Mouse (Mus musculus) embryonic facial prominence, embryonic 13.5 days (tissue): ENCODE data around the gene Nid1. TPM values are rescaled to one million over a fixed set of nuclear protein-coding genes. Genes with fewer than 3 reads are reported as not detected.
A peak's percentile ranks its signal among the peaks of the same experiment; 100 is the strongest.

Source experiments
- ATAC-seq: fragments of 200-750 bp; cut with Nextera tagmentation; 2 replicates; pipeline ENCODE4 v1.8.0; 2017; ENCODE audit warnings: low read depth; ENCODE audit not compliant: insufficient number of reproducible peaks, insufficient read depth, low FRiP score, low TSS enrichment
- H3K27ac ChIP-seq: fragments of 300-500 bp; sonication (generic); 2 replicates; pipeline ENCODE4 v1.5.1; 2015; ENCODE audit warnings: moderate library complexity, mild to moderate bottlenecking, inconsistent platforms
- H3K27me3 ChIP-seq: fragments of 300-500 bp; sonication (generic); 2 replicates; pipeline ENCODE4 v1.6.1; 2015; ENCODE audit warnings: mild to moderate bottlenecking, inconsistent platforms
- H3K36me3 ChIP-seq: fragments of 300-500 bp; sonication (generic); 2 replicates; pipeline ENCODE4 v1.6.1; 2015; ENCODE audit warnings: mild to moderate bottlenecking, inconsistent platforms
- H3K4me1 ChIP-seq: fragments of 300-500 bp; sonication (generic); 2 replicates; pipeline ENCODE4 v1.6.1; 2015; ENCODE audit warnings: inconsistent platforms
- H3K4me2 ChIP-seq: fragments of 300-500 bp; sonication (generic); 2 replicates; pipeline ENCODE4 v1.6.1; 2015; ENCODE audit warnings: moderate library complexity, mild to moderate bottlenecking, inconsistent platforms
- H3K4me3 ChIP-seq: fragments of 300-500 bp; sonication (generic); 2 replicates; pipeline ENCODE4 v1.5.1; 2015; ENCODE audit warnings: mild to moderate bottlenecking, inconsistent platforms
- H3K9ac ChIP-seq: fragments of 300-500 bp; sonication (generic); 2 replicates; pipeline ENCODE4 v1.6.1; 2015; ENCODE audit warnings: mild to moderate bottlenecking, inconsistent platforms
- H3K9me3 ChIP-seq: fragments of 300-500 bp; sonication (generic); 2 replicates; pipeline ENCODE4 v1.6.1; 2016; ENCODE audit warnings: inconsistent platforms
- WGBS: fragments of 180-500 bp; shearing (Covaris S2); methylation state at CpG from one replicate; pipeline ENCODE4 v1.1.7; 2015; ENCODE audit warnings: mixed read lengths; 5-methylcytosine and 5-hydroxymethylcytosine counted together
- polyA plus RNA-seq: library from polyadenylated mRNA; unstranded; fragments of >200 nt; fragmentation: Nextera tagmentation; extraction: Ambion mirVana; gene quantifications from 2 replicates; pipeline ENCODE4 v1.2.1, GENCODE M21; 2015

The Nid1 gene
- polyA plus RNA-seq, 1 experiment from 2014 or later: 45.8 TPM

DNA sequence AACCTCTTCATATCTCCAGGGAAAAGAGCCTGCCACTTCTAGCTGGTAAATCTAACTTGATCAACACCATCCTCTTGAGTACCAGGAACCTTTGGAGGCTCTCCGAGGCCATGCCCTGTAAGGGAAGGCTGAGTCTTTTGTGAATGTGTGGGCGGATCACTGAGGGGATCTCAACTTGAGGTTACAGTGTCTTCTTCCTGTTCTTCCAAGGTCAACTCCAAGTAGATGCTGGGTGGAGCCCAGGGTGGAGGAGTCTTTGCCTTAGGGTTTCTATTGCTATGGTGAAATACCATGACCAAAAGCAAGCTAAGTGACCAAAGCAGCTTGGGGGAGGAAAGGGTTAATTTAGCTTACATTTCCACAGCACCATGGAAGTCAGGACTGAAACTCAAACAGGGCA, 39.7 kb downstream of the Nid1 start:
- no peak overlapping the region for H3K4me2 ChIP-seq
- H3K9ac ChIP-seq: no peak overlapping the region
- 91% methylated on average over 2 of the region's 2 CpGs for WGBS
- H3K27me3 ChIP-seq: no peaks in the 10 kb centered on the region
- no peak for ATAC-seq
- H3K9me3 ChIP-seq: no peaks in the 10 kb centered on the region
- no peak overlapping the region for H3K27ac ChIP-seq
- H3K4me3 ChIP-seq: no peak overlapping the region
- peaks cover 43% of the 10 kb centered on the region for H3K36me3 ChIP-seq
- peaks cover 3% of the 10 kb centered on the region for H3K4me1 ChIP-seq

DNA sequence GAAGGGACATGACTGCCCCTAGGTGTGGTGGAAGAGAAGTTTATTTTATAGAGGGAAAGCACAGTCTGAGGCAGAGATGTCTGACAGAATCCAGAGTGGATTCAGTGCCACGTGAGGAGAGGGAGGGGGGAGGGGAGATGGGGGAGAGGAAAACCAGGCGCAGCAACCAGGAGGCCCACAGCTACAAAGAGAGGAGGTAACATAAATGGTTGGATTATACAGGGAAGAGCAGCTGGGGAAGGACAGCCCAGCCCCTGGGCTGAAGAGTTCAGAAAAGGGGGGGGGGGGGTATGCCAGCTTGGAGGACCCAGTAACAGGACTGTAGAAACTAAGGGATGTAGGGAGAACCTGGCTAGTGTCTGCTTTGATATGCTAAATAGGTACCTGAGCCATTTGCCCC, 42.6 kb downstream of the Nid1 start:
- Histone ChIP-seq H3K4me2 (no peak overlapping the region), H3K4me1 (peaks cover 3% of the 10 kb centered on the region), H3K27me3 (no peaks in the 10 kb centered on the region), H3K27ac (no peak overlapping the region), H3K4me3 (no peak overlapping the region), H3K9ac (no peak overlapping the region), H3K9me3 (no peaks in the 10 kb centered on the region), H3K36me3 (peaks cover 41% of the 10 kb centered on the region)
- 11% methylated on average over 2 of the region's 2 CpGs for WGBS
- no peak for ATAC-seq

DNA sequence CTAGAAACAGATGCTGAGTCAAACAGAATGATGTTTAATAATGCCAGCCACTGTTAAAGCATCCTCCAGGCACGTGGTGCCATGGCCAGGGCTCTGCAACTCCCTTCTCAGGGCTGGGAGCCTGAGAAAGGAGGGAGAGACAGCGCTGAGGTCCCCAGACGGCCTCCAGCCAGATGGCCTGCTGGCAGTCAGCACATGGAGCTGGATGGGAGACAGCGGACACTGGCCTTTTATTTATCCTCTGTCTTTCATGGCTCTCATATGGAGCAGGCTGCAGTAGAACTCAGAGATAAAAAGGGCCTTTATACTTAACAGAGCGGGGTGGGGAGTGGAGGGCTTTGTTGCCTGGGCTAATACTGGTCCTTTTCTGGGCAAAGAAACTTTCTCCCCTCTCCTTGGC, 43.7 kb downstream of the Nid1 start:
- 45% methylated on average over 5 of the region's 5 CpGs for WGBS
- no peak overlapping the region for H3K4me3 ChIP-seq
- no peaks in the 10 kb centered on the region for H3K27me3 ChIP-seq
- no peak overlapping the region for H3K9ac ChIP-seq
- H3K36me3 ChIP-seq: peaks cover 41% of the 10 kb centered on the region
- no peak for ATAC-seq
- no peak overlapping the region for H3K4me2 ChIP-seq
- H3K27ac ChIP-seq: no peak overlapping the region
- peaks cover 3% of the 10 kb centered on the region for H3K4me1 ChIP-seq
- H3K9me3 ChIP-seq: no peaks in the 10 kb centered on the region

DNA sequence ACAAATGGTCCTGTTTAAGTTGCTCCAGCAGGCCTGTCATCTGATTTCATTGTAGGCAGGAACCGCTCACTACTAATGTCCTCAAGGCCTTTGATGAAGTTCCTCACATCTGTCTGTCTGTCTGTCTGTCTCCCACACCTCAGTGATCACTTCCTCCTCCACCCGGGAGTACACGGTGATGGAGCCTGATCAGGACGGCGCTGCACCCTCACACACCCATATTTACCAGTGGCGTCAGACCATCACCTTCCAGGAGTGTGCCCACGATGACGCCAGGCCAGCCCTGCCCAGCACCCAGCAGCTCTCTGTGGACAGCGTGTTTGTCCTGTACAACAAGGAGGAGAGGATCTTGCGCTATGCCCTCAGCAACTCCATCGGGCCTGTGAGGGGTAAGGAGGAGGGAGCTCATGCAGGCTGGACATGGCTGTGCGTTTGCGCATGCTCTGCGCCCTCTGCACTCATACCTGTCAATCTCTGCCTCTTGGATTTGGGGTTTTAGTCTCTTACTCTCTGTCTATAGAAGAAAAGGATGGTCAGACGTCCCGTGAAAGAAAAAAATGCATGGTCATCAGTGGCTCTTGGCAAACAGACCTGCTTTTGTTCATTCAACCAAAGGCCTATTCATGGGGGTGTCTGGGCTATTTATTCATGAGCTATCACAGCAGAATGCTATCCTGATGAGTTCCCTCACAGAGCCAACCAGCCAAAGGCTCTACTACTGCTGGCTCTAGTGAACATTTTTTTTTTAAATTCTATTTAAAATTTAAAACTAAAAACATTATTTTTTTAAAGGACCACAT, 44.7 kb downstream of the Nid1 start:
- H3K27ac ChIP-seq: no peak overlapping the region
- H3K9me3 ChIP-seq: no peaks in the 10 kb centered on the region
- H3K9ac ChIP-seq: no peak overlapping the region
- WGBS: 74% methylated on average over 16 of the region's 16 CpGs
- H3K4me2 ChIP-seq: no peak overlapping the region
- no peak overlapping the region for H3K4me3 ChIP-seq
- peaks cover 31% of the 10 kb centered on the region; the same call in 1 of the 2 replicates for H3K36me3 ChIP-seq
- H3K4me1 ChIP-seq: peaks cover 3% of the 10 kb centered on the region
- no peak for ATAC-seq
- no peaks in the 10 kb centered on the region for H3K27me3 ChIP-seq

DNA sequence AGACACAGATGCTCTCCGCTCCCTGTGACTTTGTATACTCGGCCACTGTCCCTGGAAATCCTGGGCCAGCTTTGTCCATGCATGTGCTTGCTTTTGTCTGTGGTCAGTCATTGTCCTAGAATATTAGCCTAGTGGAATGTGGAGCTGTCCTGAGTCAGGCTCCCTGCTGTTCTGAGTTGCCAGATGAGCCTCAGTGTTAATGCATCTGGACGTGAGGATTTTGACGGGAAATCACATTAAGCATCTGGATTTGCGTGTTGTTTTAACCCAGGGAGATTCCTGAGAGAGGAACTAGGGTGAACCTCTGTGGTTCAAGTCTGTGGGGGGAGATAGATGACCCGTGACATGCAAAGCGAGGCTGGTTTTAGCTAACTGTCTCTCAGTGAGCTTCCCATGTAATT, 47.0 kb downstream of the Nid1 start:
- peaks cover 21% of the 10 kb centered on the region; the same call in 1 of the 2 replicates for H3K36me3 ChIP-seq
- H3K4me2 ChIP-seq: no peak overlapping the region
- peaks cover 11% of the 10 kb centered on the region for H3K4me1 ChIP-seq
- H3K27me3 ChIP-seq: no peaks in the 10 kb centered on the region
- WGBS: 53% methylated on average over 7 of the region's 7 CpGs
- no peak overlapping the region for H3K4me3 ChIP-seq
- no peak for ATAC-seq
- no peak overlapping the region for H3K9ac ChIP-seq
- H3K9me3 ChIP-seq: no peaks in the 10 kb centered on the region
- no peak overlapping the region for H3K27ac ChIP-seq

DNA sequence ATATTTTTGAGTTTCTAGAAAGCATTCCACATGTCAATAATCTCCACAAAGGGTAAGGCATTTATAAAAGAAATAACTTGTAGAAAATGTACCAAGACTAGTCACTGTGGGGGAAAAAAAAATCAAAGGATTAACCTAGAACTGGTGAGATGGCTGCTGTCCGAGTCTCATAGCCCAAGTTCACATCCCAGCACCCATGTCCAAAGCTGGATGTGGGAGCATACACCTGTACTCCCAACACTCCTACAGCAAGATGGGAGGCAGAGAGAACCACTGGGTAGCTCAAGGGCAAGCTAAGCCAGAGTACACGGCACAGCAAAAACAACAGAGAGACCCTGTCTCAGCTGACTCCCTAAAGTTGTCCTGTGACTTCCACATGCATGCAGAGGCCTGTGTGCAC, 47.5 kb downstream of the Nid1 start:
- Histone ChIP-seq H3K27me3 (no peaks in the 10 kb centered on the region), H3K9ac (no peak overlapping the region), H3K36me3 (peaks cover 21% of the 10 kb centered on the region; the same call in 1 of the 2 replicates), H3K9me3 (no peaks in the 10 kb centered on the region), H3K4me1 (peaks cover 12% of the 10 kb centered on the region), H3K4me2 (no peak overlapping the region), H3K27ac (no peak overlapping the region), H3K4me3 (no peak overlapping the region)
- WGBS: 61% methylated on average over 2 of the region's 2 CpGs
- no peak for ATAC-seq

DNA sequence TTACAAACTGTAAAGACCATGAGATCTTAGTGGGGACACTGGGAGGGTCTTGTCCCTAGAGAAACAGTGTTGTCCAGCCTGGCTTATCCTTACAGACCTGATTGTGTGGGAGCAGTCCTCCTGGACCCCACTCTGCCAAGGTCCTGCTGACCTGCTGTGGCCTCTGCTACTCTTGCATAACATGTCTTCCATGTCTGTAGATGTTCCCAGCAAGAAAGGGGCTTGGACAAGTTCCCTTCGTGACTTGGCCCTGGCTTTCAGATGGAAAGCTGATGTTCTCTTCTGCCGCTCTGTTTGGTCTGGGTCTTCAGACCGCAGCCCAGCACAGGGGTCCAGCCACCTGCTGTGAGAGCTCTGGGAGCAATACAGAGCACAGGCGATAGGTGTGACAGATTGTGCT, 48.3 kb downstream of the Nid1 start:
- no peaks in the 10 kb centered on the region for H3K9me3 ChIP-seq
- no peak overlapping the region for H3K4me2 ChIP-seq
- peaks cover 21% of the 10 kb centered on the region; the same call in 1 of the 2 replicates for H3K36me3 ChIP-seq
- WGBS: 89% methylated on average over 4 of the region's 4 CpGs
- no peak overlapping the region for H3K27ac ChIP-seq
- peaks cover 17% of the 10 kb centered on the region for H3K4me1 ChIP-seq
- no peaks in the 10 kb centered on the region for H3K27me3 ChIP-seq
- no peak for ATAC-seq
- no peak overlapping the region for H3K4me3 ChIP-seq
- no peak overlapping the region for H3K9ac ChIP-seq

DNA sequence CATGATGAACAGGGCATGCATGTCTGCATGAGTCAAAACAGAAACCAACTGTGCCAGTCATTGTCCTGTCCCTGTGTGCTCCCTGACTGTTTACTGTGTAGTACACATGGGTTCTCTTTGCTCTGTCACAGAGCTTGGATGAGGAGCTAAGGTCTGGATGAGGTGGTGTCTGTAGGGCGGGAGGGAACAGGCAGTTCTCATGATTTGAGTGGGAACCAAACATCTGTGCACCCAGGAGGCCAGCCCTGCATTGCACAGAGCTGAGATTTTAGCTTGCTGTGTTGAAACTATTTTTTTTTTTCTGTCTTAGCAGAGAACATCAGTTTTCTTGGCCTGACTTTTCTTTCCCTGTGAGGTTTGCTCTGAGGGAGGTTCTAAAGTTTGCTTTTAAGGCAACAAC, 50.5 kb downstream of the Nid1 start:
- 93% methylated on average over 1 of the region's 1 CpGs for WGBS

DNA sequence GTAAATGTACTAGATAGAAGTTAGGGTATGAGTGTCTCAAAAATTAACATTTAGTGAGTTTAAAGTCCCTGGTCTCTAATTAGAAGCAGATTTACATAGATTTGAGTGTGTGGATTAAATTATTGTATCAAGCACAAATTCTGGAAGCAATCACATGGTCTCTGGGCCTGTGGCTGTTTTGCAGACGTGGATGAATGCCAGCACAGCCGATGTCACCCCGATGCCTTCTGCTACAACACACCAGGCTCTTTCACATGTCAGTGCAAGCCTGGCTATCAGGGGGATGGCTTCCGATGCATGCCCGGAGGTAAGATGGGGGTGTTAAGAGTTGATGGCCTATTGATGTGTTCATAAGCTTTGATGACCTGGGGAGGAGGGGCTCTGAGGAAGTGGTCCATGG, 52.5 kb downstream of the Nid1 start:
- Histone ChIP-seq H3K4me1 (peaks cover 27% of the 10 kb centered on the region), H3K9me3 (no peaks in the 10 kb centered on the region), H3K9ac (no peak overlapping the region), H3K4me3 (no peak overlapping the region), H3K4me2 (no peak overlapping the region), H3K27me3 (no peaks in the 10 kb centered on the region), H3K36me3 (peaks cover 6% of the 10 kb centered on the region; the same call in 1 of the 2 replicates), H3K27ac (peak overlapping the region; percentile 28; the same call in 1 of the 2 replicates)
- ATAC-seq: no peak
- WGBS: 11% methylated on average over 5 of the region's 5 CpGs

More for the DNA sequence above, 50.5 kb downstream of the Nid1 start:
- Histone ChIP-seq H3K27me3 (no peaks in the 10 kb centered on the region), H3K4me2 (no peak overlapping the region), H3K9me3 (no peaks in the 10 kb centered on the region), H3K9ac (no peak overlapping the region), H3K27ac (no peak overlapping the region), H3K4me3 (no peak overlapping the region), H3K4me1 (peaks cover 27% of the 10 kb centered on the region), H3K36me3 (peaks cover 7% of the 10 kb centered on the region; the same call in 1 of the 2 replicates)
- no peak for ATAC-seq

DNA sequence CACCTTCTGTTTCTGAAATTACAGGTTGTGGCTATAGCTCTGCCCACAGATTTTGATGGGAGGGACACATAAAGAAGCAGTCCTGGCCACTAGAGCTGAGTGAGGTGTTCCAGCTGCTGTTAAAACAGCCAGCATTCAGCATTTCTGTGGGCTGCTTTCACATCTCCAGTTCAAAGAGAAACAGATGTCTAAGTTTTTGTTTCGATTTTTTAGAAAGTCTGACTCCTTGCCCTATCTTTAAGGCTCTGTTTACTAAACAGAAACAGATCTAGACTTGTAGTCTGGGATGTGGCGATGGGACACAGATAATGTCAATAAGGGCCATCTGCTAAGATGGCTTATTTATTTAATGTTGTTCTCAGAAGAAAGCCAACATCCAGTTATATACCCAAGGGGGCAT, 54.8 kb downstream of the Nid1 start:
- H3K27ac ChIP-seq: peak overlapping the region; percentile 23; the same call in 1 of the 2 replicates
- peaks cover 9% of the 10 kb centered on the region; the same call in 1 of the 2 replicates for H3K36me3 ChIP-seq
- ATAC-seq: no peak
- no peaks in the 10 kb centered on the region for H3K27me3 ChIP-seq
- H3K9ac ChIP-seq: no peak overlapping the region
- no peak overlapping the region for H3K4me2 ChIP-seq
- no peaks in the 10 kb centered on the region for H3K9me3 ChIP-seq
- H3K4me3 ChIP-seq: no peak overlapping the region
- WGBS: 29% methylated on average over 2 of the region's 2 CpGs
- H3K4me1 ChIP-seq: peaks cover 27% of the 10 kb centered on the region

DNA sequence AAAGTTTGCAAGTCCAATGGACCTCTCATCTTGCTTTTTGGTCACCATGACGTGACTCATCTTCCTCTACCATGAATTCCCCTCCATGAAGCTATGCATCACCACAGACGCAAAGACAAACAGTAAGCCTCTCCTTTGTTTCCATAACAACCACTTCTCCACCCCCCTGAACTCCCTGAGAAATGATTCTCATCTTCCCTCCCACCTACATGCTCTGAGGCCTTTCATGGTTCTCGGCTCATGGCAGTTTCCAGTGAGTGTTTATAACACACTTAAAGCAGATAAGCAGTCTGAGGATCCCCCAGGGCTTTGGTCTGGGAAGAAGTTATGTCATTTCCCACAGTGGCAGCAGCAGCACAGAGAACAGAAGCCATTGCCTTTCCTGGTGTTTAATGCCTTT, 56.2 kb downstream of the Nid1 start:
- Histone ChIP-seq H3K27me3 (no peaks in the 10 kb centered on the region), H3K9me3 (no peaks in the 10 kb centered on the region), H3K27ac (no peak overlapping the region), H3K4me1 (peaks cover 26% of the 10 kb centered on the region), H3K4me2 (no peak overlapping the region), H3K9ac (no peak overlapping the region), H3K4me3 (no peak overlapping the region), H3K36me3 (peaks cover 11% of the 10 kb centered on the region)
- 55% methylated on average over 3 of the region's 3 CpGs for WGBS
- ATAC-seq: no peak

DNA sequence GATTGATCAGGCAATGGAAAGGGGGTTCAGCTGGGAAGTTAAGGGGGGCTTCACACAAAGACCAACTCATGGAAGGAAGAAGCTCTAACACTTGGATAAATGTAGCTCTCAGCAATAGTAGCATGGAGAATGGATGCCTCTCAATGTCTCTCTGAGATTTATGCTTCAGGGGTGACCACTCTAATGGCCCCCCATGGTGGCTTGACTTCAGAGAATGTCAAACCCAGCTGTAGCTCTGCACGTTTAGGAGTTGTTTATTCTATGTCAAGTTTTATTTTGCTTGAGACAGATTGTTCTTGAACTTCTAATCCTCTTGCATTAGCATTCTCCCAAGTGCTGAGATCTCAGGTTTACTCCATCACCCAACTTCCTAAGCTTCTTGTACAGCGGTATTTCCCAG, 60.7 kb downstream of the Nid1 start:
- no peak for ATAC-seq
- 69% methylated on average over 2 of the region's 2 CpGs for WGBS
- H3K27me3 ChIP-seq: no peaks in the 10 kb centered on the region

More for the DNA sequence above, 60.7 kb downstream of the Nid1 start:
- Histone ChIP-seq H3K9ac (no peak overlapping the region), H3K36me3 (peaks cover 25% of the 10 kb centered on the region), H3K4me1 (no peaks in the 10 kb centered on the region), H3K27ac (no peak overlapping the region), H3K4me3 (no peak overlapping the region), H3K4me2 (no peak overlapping the region), H3K9me3 (no peaks in the 10 kb centered on the region)
